Mouse (Mus musculus): ENCODE data around the gene Olfr1229. TPM values are rescaled to one million over a fixed set of nuclear protein-coding genes. Genes with fewer than 3 reads are reported as not detected.

Gene Olfr1229
- polyA plus RNA-seq (2015; fragmentation: Nextera tagmentation; extraction: Ambion mirVana): not detected in 2 replicates

GRCm38 (mm10) chr2:89287914-89288313, at the start of gene Olfr1229:
Gene Olfr1229 (minus strand): TSS chr2:89288014.
- Histone ChIP-seq H3K4me3 (replicated peaks; ENCODE audit: low read length) (no peak within 1 kb of the TSS), H3K27me3 (replicated peaks; ENCODE audit: control insufficient read depth, insufficient read depth, low read length) (no peaks in the 10 kb centered on the region), H3K9me3 (ENCODE audit: control insufficient read depth, low read length) (no peaks in the 10 kb centered on the region), H3K4me2 (ENCODE audit: low read length) (no peak within 1 kb of the TSS), H3K27ac (ENCODE audit: low read length) (no peak within 1 kb of the TSS), H3K36me3 (ENCODE audit: control insufficient read depth, insufficient read depth) (no peaks in the 10 kb centered on the region), H3K4me1 (replicated peaks; ENCODE audit: control insufficient read depth, insufficient read depth, low read length) (no peaks in the 10 kb centered on the region), H3K9ac (replicated peaks; ENCODE audit: low read depth, low read length) (no peak within 1 kb of the TSS)
- ATAC-seq: no peak
- 80% methylated on average over 2 of the region's 2 CpGs for WGBS

DNA sequence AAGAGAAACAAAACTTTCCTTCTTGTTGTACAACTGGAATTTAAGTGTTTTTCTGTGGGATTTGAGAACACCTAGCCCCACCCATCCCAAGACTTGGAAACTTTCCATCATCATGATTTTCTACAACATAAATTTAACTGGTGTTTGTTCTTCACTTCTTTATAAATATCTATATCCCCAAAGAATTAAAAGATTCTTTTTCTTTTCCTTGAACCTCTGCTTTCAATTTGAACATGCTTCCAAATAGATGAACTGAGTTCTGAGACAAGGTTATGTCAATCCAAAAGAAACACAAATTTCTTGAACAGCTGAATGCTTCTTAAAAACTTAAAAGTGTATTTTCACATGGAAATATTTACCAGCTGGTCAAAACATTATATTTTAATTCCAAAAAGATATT, 41.8 kb upstream of the Olfr1229 start, which contains the start of gene Olfr1232:
Gene Olfr1232 (minus strand): TSS at position 101 of the 400 bp plus-strand sequence.
- Histone ChIP-seq H3K9me3 (ENCODE audit: control insufficient read depth, low read length) (no peaks in the 10 kb centered on the region), H3K4me1 (replicated peaks; ENCODE audit: control insufficient read depth, insufficient read depth, low read length) (no peaks in the 10 kb centered on the region), H3K27me3 (replicated peaks; ENCODE audit: control insufficient read depth, insufficient read depth, low read length) (no peaks in the 10 kb centered on the region), H3K27ac (ENCODE audit: low read length) (no peak within 1 kb of the TSS), H3K4me2 (ENCODE audit: low read length) (no peak within 1 kb of the TSS), H3K4me3 (replicated peaks; ENCODE audit: low read length) (no peak within 1 kb of the TSS), H3K9ac (replicated peaks; ENCODE audit: low read depth, low read length) (no peak within 1 kb of the TSS), H3K36me3 (ENCODE audit: control insufficient read depth, insufficient read depth) (no peaks in the 10 kb centered on the region)
- ATAC-seq: no peak

DNA sequence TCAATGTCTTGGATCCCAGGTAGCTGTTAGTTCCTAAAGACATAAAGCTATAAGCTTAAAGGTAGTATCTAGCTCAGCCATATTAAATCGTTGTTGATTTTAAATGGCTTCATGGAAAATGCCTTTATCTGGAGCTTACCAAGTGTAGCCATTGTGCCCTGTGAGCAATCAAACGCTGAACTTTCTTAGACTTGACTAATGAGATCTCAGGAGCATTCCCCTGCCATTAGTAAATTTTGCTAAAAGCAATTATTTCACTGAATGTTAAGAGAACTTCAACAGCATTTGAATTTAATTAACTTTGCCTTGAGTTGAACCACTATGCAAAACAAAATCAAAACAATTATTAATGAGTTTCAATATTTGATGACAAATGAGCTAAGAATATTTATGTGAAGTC, 19.2 kb upstream of the Olfr1229 start, which contains the start of gene Olfr1231:
Gene Olfr1231 (minus strand): TSS at position 101 of the 400 bp plus-strand sequence.
- Histone ChIP-seq H3K9me3 (ENCODE audit: control insufficient read depth, low read length) (no peaks in the 10 kb centered on the region; the same call in 1 of the 2 replicates), H3K36me3 (ENCODE audit: control insufficient read depth, insufficient read depth) (no peaks in the 10 kb centered on the region), H3K4me1 (replicated peaks; ENCODE audit: control insufficient read depth, insufficient read depth, low read length) (no peaks in the 10 kb centered on the region), H3K27me3 (replicated peaks; ENCODE audit: control insufficient read depth, insufficient read depth, low read length) (no peaks in the 10 kb centered on the region), H3K27ac (ENCODE audit: low read length) (no peak within 1 kb of the TSS), H3K4me2 (ENCODE audit: low read length) (no peak within 1 kb of the TSS), H3K4me3 (replicated peaks; ENCODE audit: low read length) (no peak within 1 kb of the TSS), H3K9ac (replicated peaks; ENCODE audit: low read depth, low read length) (no peak within 1 kb of the TSS)
- WGBS: 53% methylated on average over 2 of the region's 2 CpGs
- no peak for ATAC-seq

DNA sequence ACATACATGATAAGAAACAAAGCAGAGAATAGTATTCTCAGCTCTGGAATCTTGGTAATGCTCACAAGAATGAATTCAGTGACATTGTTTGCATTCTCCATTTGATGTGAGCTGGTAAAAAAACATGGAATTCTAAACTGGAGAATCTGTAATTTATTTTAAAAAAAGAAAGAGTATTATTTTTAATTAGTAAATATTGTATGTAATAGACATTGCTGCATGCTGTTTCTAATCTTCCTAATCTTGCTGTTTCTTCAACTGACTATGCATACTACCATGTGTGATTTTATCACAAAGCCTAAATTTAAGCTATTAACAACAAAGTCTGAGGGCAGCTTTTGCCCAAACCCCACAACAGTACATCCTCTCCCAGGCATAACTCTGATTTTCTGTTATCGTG, 9.4 kb upstream of the Olfr1229 start, which contains the start of gene Olfr1230:
Gene Olfr1230 (minus strand): TSS at position 101 of the 400 bp plus-strand sequence.
- Histone ChIP-seq H3K27me3 (replicated peaks; ENCODE audit: control insufficient read depth, insufficient read depth, low read length) (no peaks in the 10 kb centered on the region), H3K4me2 (ENCODE audit: low read length) (no peak within 1 kb of the TSS), H3K4me3 (replicated peaks; ENCODE audit: low read length) (no peak within 1 kb of the TSS), H3K4me1 (replicated peaks; ENCODE audit: control insufficient read depth, insufficient read depth, low read length) (no peaks in the 10 kb centered on the region), H3K27ac (ENCODE audit: low read length) (no peak within 1 kb of the TSS), H3K36me3 (ENCODE audit: control insufficient read depth, insufficient read depth) (no peaks in the 10 kb centered on the region), H3K9ac (replicated peaks; ENCODE audit: low read depth, low read length) (no peak within 1 kb of the TSS), H3K9me3 (ENCODE audit: control insufficient read depth, low read length) (no peaks in the 10 kb centered on the region)
- WGBS: 96% methylated on average over 1 of the region's 1 CpGs
- ATAC-seq: no peak

GRCm38 (mm10) chr2:89253962-89254361, 33.9 kb downstream of the Olfr1229 start, which contains the start of gene Olfr1228:
Gene Olfr1228 (minus strand): TSS chr2:89254062.
- Histone ChIP-seq H3K4me3 (replicated peaks; ENCODE audit: low read length) (no peak within 1 kb of the TSS), H3K36me3 (ENCODE audit: control insufficient read depth, insufficient read depth) (no peaks in the 10 kb centered on the region), H3K4me1 (replicated peaks; ENCODE audit: control insufficient read depth, insufficient read depth, low read length) (no peaks in the 10 kb centered on the region), H3K27ac (ENCODE audit: low read length) (no peak within 1 kb of the TSS), H3K4me2 (ENCODE audit: low read length) (no peak within 1 kb of the TSS), H3K9me3 (ENCODE audit: control insufficient read depth, low read length) (no peaks in the 10 kb centered on the region), H3K27me3 (replicated peaks; ENCODE audit: control insufficient read depth, insufficient read depth, low read length) (no peaks in the 10 kb centered on the region), H3K9ac (replicated peaks; ENCODE audit: low read depth, low read length) (no peak within 1 kb of the TSS)
- ATAC-seq: no peak

Other genes with a start within 250 kb of the Olfr1229 start
- gene Olfr1218, start 226.8 kb downstream of the Olfr1229 start, polyA plus RNA-seq (2015; fragmentation: Nextera tagmentation; extraction: Ambion mirVana): not detected in 2 replicates
- gene Olfr1219, start 204.5 kb downstream of the Olfr1229 start, polyA plus RNA-seq (2015; fragmentation: Nextera tagmentation; extraction: Ambion mirVana): not detected in 2 replicates
- not detected in 2 replicates for gene Olfr1220, start 181.2 kb downstream of the Olfr1229 start, polyA plus RNA-seq (2015; fragmentation: Nextera tagmentation; extraction: Ambion mirVana)
- gene Olfr1221, start 170.7 kb downstream of the Olfr1229 start, polyA plus RNA-seq (2015; fragmentation: Nextera tagmentation; extraction: Ambion mirVana): not detected in 2 replicates
- gene Olfr1222, start 155.0 kb downstream of the Olfr1229 start, polyA plus RNA-seq (2015; fragmentation: Nextera tagmentation; extraction: Ambion mirVana): not detected in 2 replicates
- not detected in 2 replicates for gene Olfr1223, start 136.5 kb downstream of the Olfr1229 start, polyA plus RNA-seq (2015; fragmentation: Nextera tagmentation; extraction: Ambion mirVana)
- not detected in 2 replicates for gene Olfr1224-ps1, start 123.9 kb downstream of the Olfr1229 start, polyA plus RNA-seq (2015; fragmentation: Nextera tagmentation; extraction: Ambion mirVana)
- gene Olfr1225, start 113.3 kb downstream of the Olfr1229 start, polyA plus RNA-seq (2015; fragmentation: Nextera tagmentation; extraction: Ambion mirVana): not detected in 2 replicates
- gene Olfr1226, start 88.0 kb downstream of the Olfr1229 start, polyA plus RNA-seq (2015; fragmentation: Nextera tagmentation; extraction: Ambion mirVana): not detected in 2 replicates
- gene Olfr1228, start 34.0 kb downstream of the Olfr1229 start, polyA plus RNA-seq (2015; fragmentation: Nextera tagmentation; extraction: Ambion mirVana): not detected in 2 replicates
- gene Olfr1230, start 9.3 kb upstream of the Olfr1229 start, polyA plus RNA-seq (2015; fragmentation: Nextera tagmentation; extraction: Ambion mirVana): not detected in 2 replicates
- not detected in 2 replicates for gene Olfr1231, start 19.1 kb upstream of the Olfr1229 start, polyA plus RNA-seq (2015; fragmentation: Nextera tagmentation; extraction: Ambion mirVana)
- gene Olfr1232, start 41.7 kb upstream of the Olfr1229 start, polyA plus RNA-seq (2015; fragmentation: Nextera tagmentation; extraction: Ambion mirVana): not detected in 2 replicates
- gene Olfr1233, start 54.4 kb upstream of the Olfr1229 start, polyA plus RNA-seq (2015; fragmentation: Nextera tagmentation; extraction: Ambion mirVana): not detected in 2 replicates
- gene Olfr1234, start 76.9 kb upstream of the Olfr1229 start, polyA plus RNA-seq (2015; fragmentation: Nextera tagmentation; extraction: Ambion mirVana): not detected in 2 replicates
- gene Olfr1238, start 121.7 kb upstream of the Olfr1229 start, polyA plus RNA-seq (2015; fragmentation: Nextera tagmentation; extraction: Ambion mirVana): not detected in 2 replicates
- not detected in 2 replicates for gene Olfr1239, start 132.4 kb upstream of the Olfr1229 start, polyA plus RNA-seq (2015; fragmentation: Nextera tagmentation; extraction: Ambion mirVana)
- not detected in 2 replicates for gene Olfr1240, start 155.0 kb upstream of the Olfr1229 start, polyA plus RNA-seq (2015; fragmentation: Nextera tagmentation; extraction: Ambion mirVana)
- gene Olfr1241, start 199.1 kb upstream of the Olfr1229 start, polyA plus RNA-seq (2015; fragmentation: Nextera tagmentation; extraction: Ambion mirVana): not detected in 2 replicates
- not detected in 2 replicates for gene Olfr1242, start 210.3 kb upstream of the Olfr1229 start, polyA plus RNA-seq (2015; fragmentation: Nextera tagmentation; extraction: Ambion mirVana)
- not detected in 2 replicates for gene Olfr1243, start 243.5 kb upstream of the Olfr1229 start, polyA plus RNA-seq (2015; fragmentation: Nextera tagmentation; extraction: Ambion mirVana)

All from forebrain, embryonic 16.5 days (tissue).